ENCODE assay signal across 9 mouse cellular contexts in genomic region chr4:138311595-138311994, GRCm38 (mm10). TPM values are rescaled to one million over a fixed set of nuclear protein-coding genes. Genes with fewer than 3 reads are reported as not detected.
DNase-seq lines count a peak whose midpoint lies in the region; ATAC-seq and TF ChIP-seq lines count a peak whose summit lies in the region.
"Had no signal": no experiment of that assay in that cellular context is flagged by ENCODE, and none has a peak within 500 bp of the region (broad histone marks: within the 10 kb centered on the region; RNA-seq: fewer than 3 reads in every experiment).

No protein-coding gene starts in this region.

- H3K9ac ChIP-seq in kidney, postnatal 0 days (ENCODE audit: low read depth, low read length): no peak overlapping the region
- H3K9ac ChIP-seq: embryonic facial prominence, embryonic 13.5 days had no signal

- H3K9me3 ChIP-seq in kidney, postnatal 0 days (replicated peaks; ENCODE audit: low read length): no peaks in the 10 kb centered on the region
- H3K9me3 ChIP-seq: embryonic facial prominence, embryonic 13.5 days had no signal

- H3K36me3 ChIP-seq in kidney, postnatal 0 days (ENCODE audit: insufficient read depth, low read length): peaks cover 56% of the 10 kb centered on the region

- H3K27ac ChIP-seq in kidney, postnatal 0 days: no peak overlapping the region
- H3K27ac ChIP-seq: embryonic facial prominence, embryonic 13.5 days had no signal

- 56% methylated on average over 8 of the region's 8 CpGs for WGBS in kidney, postnatal 0 days

- H3K4me2 ChIP-seq in kidney, postnatal 0 days (ENCODE audit: low read length): no peak overlapping the region
- H3K4me2 ChIP-seq: embryonic facial prominence, embryonic 13.5 days had no signal

- H3K4me3 ChIP-seq in kidney, postnatal 0 days (replicated peaks; ENCODE audit: low read depth, low read length): no peak overlapping the region
- H3K4me3 ChIP-seq: embryonic facial prominence, embryonic 13.5 days had no signal

- ATAC-seq in kidney, postnatal 0 days (replicated peaks; ENCODE audit: low FRiP score, low read depth): peak; percentile 65

- H3K4me1 ChIP-seq in kidney, postnatal 0 days (replicated peaks; ENCODE audit: insufficient read depth, low read length): no peaks in the 10 kb centered on the region

- H3K27me3 ChIP-seq in kidney, postnatal 0 days (ENCODE audit: insufficient read depth, low read length): no peaks in the 10 kb centered on the region
- H3K27me3 ChIP-seq: embryonic facial prominence, embryonic 13.5 days had no signal

- DNase-seq in urinary bladder, postnatal 14 days (ENCODE audit: low spot score): peak; percentile 64
- DNase-seq in urinary bladder, adult 2 months (ENCODE audit: low spot score): no peak
- peak; percentile 63 for DNase-seq in cerebellum, adult 11-12 months
- peak; percentile 30 for DNase-seq in forelimb bud, embryonic 11.5 days (ENCODE audit: low read depth, low spot score)
- peak; percentile 54 for DNase-seq in kidney, postnatal 0 days (ENCODE audit: low spot score)
- peak; percentile 68 for DNase-seq in lung, postnatal 36 days
- peak; percentile 61 for DNase-seq in thymus, postnatal 14 days
- no peak for DNase-seq in layer of hippocampus, adult 9-11 months

- TF ChIP-seq CTCF in kidney, postnatal 0 days (IDR thresholded peaks at IDR 0.05; ENCODE audit: low read depth): peak; percentile 85

RNA-seq across cellular contexts. Expression of gene Ddost, which starts 7.1 kb away (rescaled TPM):
- polyA plus RNA-seq in urinary bladder, adult 2 months (2012; rRNA removed): 133 and 138 TPM in 2 replicates
- polyA plus RNA-seq in kidney, postnatal 0 days (2015; fragmentation: Nextera tagmentation; extraction: Ambion mirVana): 289 and 325 TPM in 2 replicates

RNA-seq across cellular contexts. Expression of gene Pink1, which starts 14.5 kb away (rescaled TPM):
- 92.3 and 122 TPM in 2 replicates for polyA plus RNA-seq in urinary bladder, adult 2 months (2012; rRNA removed)
- 96.1 and 139 TPM in 2 replicates for polyA plus RNA-seq in kidney, postnatal 0 days (2015; fragmentation: Nextera tagmentation; extraction: Ambion mirVana)

RNA-seq across cellular contexts. Expression of gene Cda, which starts 56.2 kb away (rescaled TPM):
- 3.3 and 4.1 TPM in 2 replicates for polyA plus RNA-seq in urinary bladder, adult 2 months (2012; rRNA removed)
- polyA plus RNA-seq in kidney, postnatal 0 days (2015; fragmentation: Nextera tagmentation; extraction: Ambion mirVana): 48.1 and 49.5 TPM in 2 replicates

Comparison
In these comparisons a context has a peak if more than half of its experiments do, and no peak if none do; other contexts are left out.
1. DNase-seq: peak in urinary bladder, postnatal 14 days (single experiment), cerebellum, adult 11-12 months (single experiment), forelimb bud, embryonic 11.5 days (single experiment), kidney, postnatal 0 days (single experiment), lung, postnatal 36 days (single experiment) and thymus, postnatal 14 days (single experiment); none in urinary bladder, adult 2 months (single experiment) and layer of hippocampus, adult 9-11 months (single experiment).